Mouse (Mus musculus) olfactory bulb, adult 2 months (tissue): ENCODE data around the gene Masp1. TPM values are rescaled to one million over a fixed set of nuclear protein-coding genes. Genes with fewer than 3 reads are reported as not detected.

Source experiments
- H3K27ac ChIP-seq: fragments of 200-500 bp; 2 replicates; pipeline ENCODE4 v1.5.1; 2012; ENCODE audit warnings: low read depth, low read length; ENCODE audit not compliant: insufficient read depth
- H3K4me1 ChIP-seq: fragments of 200-500 bp; 2 replicates; pipeline ENCODE4 v1.6.1; 2012; ENCODE audit warnings: low read length; ENCODE audit not compliant: control insufficient read depth, insufficient read depth
- H3K4me3 ChIP-seq: fragments of 200-500 bp; 2 replicates; pipeline ENCODE4 v1.5.1; 2012; ENCODE audit warnings: mild to moderate bottlenecking, low read depth, low read length, moderate library complexity; ENCODE audit not compliant: insufficient read depth
- CTCF ChIP-seq: fragments of 200-500 bp; IDR thresholded peaks from 2 replicates; pipeline ENCODE4 v1.5.1; 2012; ENCODE audit warnings: low read depth, mild to moderate bottlenecking, low read length, moderate library complexity; ENCODE audit not compliant: insufficient read depth
- POLR2A ChIP-seq: fragments of 200-500 bp; IDR thresholded peaks from 2 replicates; pipeline ENCODE4 v1.6.1; 2012; ENCODE audit warnings: mild to moderate bottlenecking, low read depth, low read length, moderate library complexity; ENCODE audit not compliant: insufficient read depth
- WGBS: fragments of 180-500 bp; shearing (Covaris S2); methylation state at CpG from one replicate; pipeline ENCODE4 v1.1.7; 2018; 5-methylcytosine and 5-hydroxymethylcytosine counted together
- polyA plus RNA-seq: library from polyadenylated mRNA; stranded (reverse); fragments of >200 nt; gene quantifications from 2 replicates; pipeline ENCODE4 v1.2.4, GENCODE M21; 2012; ENCODE audit warnings: low replicate concordance; ENCODE audit not compliant: missing spikeins, insufficient read depth, insufficient read length

The Masp1 gene
- polyA plus RNA-seq, 1 experiment, result not detected

GRCm38 (mm10) chr16:23483292-23483691 is 37.3 kb downstream of the Masp1 start:
- TF ChIP-seq POLR2A, result no peak
- no peak for TF ChIP-seq CTCF
- H3K4me1 ChIP-seq, result no peaks in the 10 kb centered on the region
- 86% methylated on average over 10 of the region's 10 CpGs for WGBS
- H3K27ac ChIP-seq, result no peak overlapping the region
- no peak overlapping the region for H3K4me3 ChIP-seq

- no peak for TF ChIP-seq CTCF
- no peak for TF ChIP-seq POLR2A
- Histone ChIP-seq H3K4me3 (no peak overlapping the region), H3K4me1 (no peaks in the 10 kb centered on the region), H3K27ac (no peak overlapping the region)
- 96% methylated on average over 12 of the region's 12 CpGs for WGBS
Measured at GRCm38 (mm10) chr16:23482846-23483245, 37.8 kb downstream of the Masp1 start.

GRCm38 (mm10) chr16:23482218-23482617 is 38.4 kb downstream of the Masp1 start:
- 66% methylated on average over 3 of the region's 3 CpGs for WGBS
- H3K27ac ChIP-seq, result no peak overlapping the region
- H3K4me1 ChIP-seq, result no peaks in the 10 kb centered on the region
- no peak overlapping the region for H3K4me3 ChIP-seq
- TF ChIP-seq CTCF, result no peak
- no peak for TF ChIP-seq POLR2A

GRCm38 (mm10) chr16:23479872-23480603 is 40.6 kb downstream of the Masp1 start:
- WGBS, result 80% methylated on average over 7 of the region's 7 CpGs

GRCm38 (mm10) chr16:23476598-23476997 is 44.0 kb downstream of the Masp1 start:
- H3K4me1 ChIP-seq, result no peaks in the 10 kb centered on the region
- TF ChIP-seq CTCF, result no peak
- no peak for TF ChIP-seq POLR2A
- no peak overlapping the region for H3K4me3 ChIP-seq
- H3K27ac ChIP-seq, result no peak overlapping the region

More at GRCm38 (mm10) chr16:23479872-23480603, 40.6 kb downstream of the Masp1 start:
- H3K4me1 ChIP-seq, result no peaks in the 10 kb centered on the region
- no peak overlapping the region for H3K4me3 ChIP-seq
- H3K27ac ChIP-seq, result no peak overlapping the region
- TF ChIP-seq CTCF (no peak), POLR2A (no peak)

- WGBS, result 95% methylated on average over 4 of the region's 4 CpGs
- no peak for TF ChIP-seq POLR2A
- TF ChIP-seq CTCF, result no peak
- Histone ChIP-seq H3K4me3 (no peak overlapping the region), H3K4me1 (no peaks in the 10 kb centered on the region), H3K27ac (no peak overlapping the region)
Measured at GRCm38 (mm10) chr16:23475651-23476050, 45.0 kb downstream of the Masp1 start.

- Histone ChIP-seq H3K4me1 (no peaks in the 10 kb centered on the region), H3K4me3 (no peak overlapping the region), H3K27ac (no peak overlapping the region)
- WGBS, result 77% methylated on average over 3 of the region's 3 CpGs
- TF ChIP-seq POLR2A (no peak), CTCF (no peak)
Measured at GRCm38 (mm10) chr16:23472046-23472445, 48.6 kb downstream of the Masp1 start.

- H3K4me1 ChIP-seq, result no peaks in the 10 kb centered on the region
- no peak overlapping the region for H3K4me3 ChIP-seq
- WGBS, result 95% methylated on average over 6 of the region's 6 CpGs
- TF ChIP-seq POLR2A, result no peak
- no peak for TF ChIP-seq CTCF
- H3K27ac ChIP-seq, result no peak overlapping the region
Measured at GRCm38 (mm10) chr16:23471551-23471950, 49.1 kb downstream of the Masp1 start.

- Histone ChIP-seq H3K4me1 (no peaks in the 10 kb centered on the region), H3K27ac (no peak overlapping the region), H3K4me3 (no peak overlapping the region)
- WGBS, result 92% methylated on average over 4 of the region's 4 CpGs
- TF ChIP-seq POLR2A (no peak), CTCF (no peak)
Measured at GRCm38 (mm10) chr16:23463671-23464347, 56.8 kb downstream of the Masp1 start.
